Mouse (Mus musculus) CD8-positive naive resting alpha-beta T cell, adult 2 months (primary cell): ENCODE results near the gene Aamdc.

Experiments used
- DNase-seq, 2 experiments: peaks; one replicate each; pipeline ENCODE4 v3.0.0; 2022; ENCODE audit warnings: low read depth in 2 of 2, low spot score in 2 of 2

Aamdc gene

DNA sequence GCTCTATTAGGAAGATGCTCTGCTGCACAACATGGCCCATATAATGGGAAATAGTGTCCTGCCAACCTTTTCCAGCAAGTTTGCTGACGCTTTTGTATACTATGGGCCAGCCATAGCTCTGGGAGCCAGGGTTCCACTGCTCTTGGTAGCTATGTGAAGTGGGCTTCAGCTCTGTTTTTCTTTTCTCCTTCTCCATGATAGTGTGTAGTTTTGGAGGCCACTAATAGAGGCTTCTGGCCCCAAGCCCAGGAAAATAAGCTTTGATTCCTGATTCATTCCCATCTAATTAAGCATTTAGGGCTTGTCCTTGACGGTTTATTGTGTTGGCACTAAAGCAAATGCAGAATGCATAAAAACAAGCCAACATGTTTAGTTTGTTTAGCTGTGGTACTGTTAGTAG is 59.4 kb downstream of the Aamdc start:
- DNase-seq, result no peak

DNA sequence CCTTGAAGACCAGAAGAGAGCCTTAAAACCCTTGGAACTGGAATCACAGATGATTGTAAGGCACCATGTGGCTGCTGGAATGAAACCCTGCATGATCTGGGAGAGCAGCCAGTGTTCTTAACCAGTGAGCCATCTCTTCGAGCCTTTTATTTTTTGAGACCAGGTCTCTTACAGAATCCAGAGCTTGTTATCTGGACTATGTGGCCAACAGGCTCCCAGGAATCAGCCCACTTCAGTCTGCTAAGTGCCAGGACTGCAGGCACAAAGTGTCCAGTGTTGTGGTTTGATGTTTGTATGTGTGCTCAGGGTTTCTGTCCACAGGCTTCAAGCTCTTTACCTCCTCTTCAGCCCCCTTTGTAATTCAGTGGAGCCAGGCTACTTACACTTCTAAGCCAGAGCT is 64.5 kb downstream of the Aamdc start:
- no peak for DNase-seq

DNA sequence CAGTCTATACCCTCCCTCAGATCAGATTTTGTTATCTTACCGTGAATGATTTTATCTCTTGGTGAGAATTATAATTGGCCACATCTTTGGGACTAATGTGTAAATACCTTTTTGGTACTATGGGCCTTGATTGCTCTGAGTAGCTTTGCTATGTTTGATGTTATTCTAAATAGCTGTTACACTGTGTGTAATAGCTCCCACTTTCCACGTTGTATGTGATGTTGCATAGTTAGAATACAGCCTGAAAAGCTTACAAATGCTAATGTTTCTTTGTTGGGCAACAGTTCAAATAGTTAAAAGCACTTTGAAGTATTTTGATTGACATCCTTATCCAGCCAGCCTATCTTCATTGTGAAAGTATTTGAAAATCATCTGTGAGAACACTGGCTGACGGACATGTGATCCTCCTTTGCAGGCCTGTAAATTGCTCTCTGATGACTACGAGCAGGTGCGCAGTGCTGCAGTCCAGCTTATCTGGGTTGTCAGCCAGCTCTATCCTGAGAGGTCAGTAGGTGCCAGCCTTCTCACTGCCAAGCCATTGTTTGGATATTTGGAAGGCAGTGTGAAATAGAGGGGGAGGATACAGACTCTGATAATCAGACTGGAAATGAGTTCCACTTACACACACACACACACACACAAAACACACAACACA is 78.6 kb downstream of the Aamdc start:
- no peak for DNase-seq
